9 mouse cellular contexts compared by ENCODE assay signal in the genomic region with DNA sequence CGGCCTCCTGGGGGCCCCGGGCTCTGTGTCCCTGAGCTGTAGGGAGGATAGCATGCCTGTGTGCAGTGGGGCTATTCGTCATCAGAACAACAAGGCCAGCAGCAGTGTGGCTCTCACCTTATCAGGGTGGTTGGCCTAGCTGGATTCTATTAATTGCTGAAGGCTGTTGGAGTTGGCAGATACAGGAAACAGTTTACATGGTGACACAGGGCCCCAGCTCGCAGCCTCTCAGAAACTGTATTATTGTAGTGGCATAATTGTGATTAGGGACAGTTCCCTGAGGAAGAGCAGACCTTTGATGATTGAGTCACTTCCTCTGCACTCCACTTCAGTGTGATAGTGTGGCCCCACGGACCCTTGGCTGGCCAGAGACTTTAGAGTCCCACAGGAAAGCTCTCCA.
DNase-seq lines count a peak whose midpoint lies in the region; ATAC-seq and TF ChIP-seq lines count a peak whose summit lies in the region.
"Had no signal": no experiment of that assay in that cellular context is flagged by ENCODE, and none has a peak within 500 bp of the region (broad histone marks: within the 10 kb centered on the region; RNA-seq: fewer than 3 reads in every experiment).

No protein-coding gene starts in this region.

- no peak for TF ChIP-seq RAD21 in CH12.LX (IDR thresholded peaks at IDR 0.05; ENCODE audit: low read depth, low read length)

- H3K4me3 ChIP-seq in CH12.LX (replicated peaks in 1 of 3; ENCODE audit: low read depth in 2 of 3, low read length in 2 of 3, poor library complexity in 1 of 3) = no peak overlapping the region
- H3K4me3 ChIP-seq in liver, embryonic 13.5 days (replicated peaks) = peak overlapping the region; percentile 22; the same call in 1 of the 2 replicates

- H3K27me3 ChIP-seq in CH12.LX (replicated peaks) = no peaks in the 10 kb centered on the region
- no peaks in the 10 kb centered on the region for H3K27me3 ChIP-seq in liver, embryonic 13.5 days

- DNase-seq in CH12.LX (ENCODE audit: extremely low read depth) = peak; percentile 59
- peak; percentile 84 for DNase-seq in adrenal gland, adult 2 months
- DNase-seq in heart, adult 9 months (ENCODE audit: low spot score in 2 of 2) = peak; percentile 76 to 81
- peak; percentile 69 for DNase-seq in liver, embryonic 13.5 days
- DNase-seq in gastrocnemius, postnatal 25 days = no peak
- DNase-seq in thymus, adult 18-20 months = no peak
- no peak for DNase-seq in layer of hippocampus, adult 11-12 months (ENCODE audit: low spot score)
- DNase-seq in neural tube, embryonic 10.5 days (ENCODE audit: extremely low spot score, low spot score) = no peak
- DNase-seq: thymus, postnatal 4 days had no signal

- in situ Hi-C loops in CH12.LX (cut with MboI; ENCODE audit: low pct_ligation_motif_present, low pct_unique_long_range_greater_than_20kb, low sequenced_read_pairs) = loop anchor here (5.0 kb wide), 1 partner anchor 86 kb away; no protein-coding TSS in a partner anchor

- H3K9me3 ChIP-seq in CH12.LX (replicated peaks; ENCODE audit: low read length) = no peaks in the 10 kb centered on the region
- no peaks in the 10 kb centered on the region for H3K9me3 ChIP-seq in liver, embryonic 13.5 days (replicated peaks)

- TF ChIP-seq POLR2A in CH12.LX (IDR thresholded peaks at IDR 0.05; ENCODE audit: low read depth, low read length) = no peak

- H3K9ac ChIP-seq in CH12.LX (ENCODE audit: insufficient read depth, low read depth) = peak overlapping the region; percentile 8; the same call in 1 of the 2 replicates
- H3K9ac ChIP-seq in liver, embryonic 13.5 days = peak overlapping the region; percentile 83

- no peaks in the 10 kb centered on the region for H3K36me3 ChIP-seq in CH12.LX (replicated peaks in 1 of 2; ENCODE audit: control insufficient read depth in 1 of 2, insufficient read depth in 1 of 2, low read length in 1 of 2)
- H3K36me3 ChIP-seq in liver, embryonic 13.5 days = no peaks in the 10 kb centered on the region

- no peaks in the 10 kb centered on the region for H3K79me2 ChIP-seq in CH12.LX (replicated peaks; ENCODE audit: control insufficient read depth, extremely low read depth, insufficient read depth, poor library complexity, severe bottlenecking)

- dilution Hi-C loops in CH12.LX (cut with MboI; ENCODE audit: extremely low pct_ligation_motif_present, extremely low pct_unique_long_range_greater_than_20kb, low sequenced_read_pairs) = no loop called here

- H3K27ac ChIP-seq in CH12.LX (ENCODE audit: insufficient read depth, low read depth) = peak overlapping the region; percentile 95
- peak overlapping the region; percentile 100 for H3K27ac ChIP-seq in liver, embryonic 13.5 days

- H3K4me2 ChIP-seq in CH12.LX (ENCODE audit: insufficient read depth, low read depth, poor library complexity, severe bottlenecking) = no peak overlapping the region
- H3K4me2 ChIP-seq in liver, embryonic 13.5 days = peak overlapping the region; percentile 82

- TF ChIP-seq CTCF in CH12.LX (conservative IDR thresholded peaks at IDR 0.05 in 1 of 2, IDR thresholded peaks at IDR 0.05 in 1 of 2; ENCODE audit: low read depth in 2 of 2, low read length in 2 of 2) = no peak

- 0 out of 2 replicates have a peak, but pooled peaks have one; percentile 28 for TF ChIP-seq EP300 in CH12.LX (IDR thresholded peaks at IDR 0.05; ENCODE audit: low read length)

- peak; percentile 52 for ATAC-seq in liver, embryonic 13.5 days (ENCODE audit: low read depth)

- 9% methylated on average over 5 of the region's 5 CpGs for whole genome bisulfite sequencing in liver, embryonic 13.5 days (ENCODE audit: insufficient replicate concordance)

- peaks cover 41 to 76% of the 10 kb centered on the region in 2 experiments for H3K4me1 ChIP-seq in CH12.LX (ENCODE audit: control insufficient read depth in 1 of 2, insufficient read depth in 2 of 2)
- H3K4me1 ChIP-seq in liver, embryonic 13.5 days (replicated peaks) = peaks cover 96% of the 10 kb centered on the region

TF ChIP-seq in CH12.LX, 34 proteins besides CTCF, POLR2A, EP300 and RAD21:
- TF ChIP-seq ZNF384 (IDR thresholded peaks at IDR 0.05; ENCODE audit: low read depth, low read length) (no peak), TCF12 (IDR thresholded peaks at IDR 0.05; ENCODE audit: low read depth, low read length) (0 out of 2 replicates have a peak, but pooled peaks have one; percentile 31), RCOR1 (conservative IDR thresholded peaks at IDR 0.05; ENCODE audit: low read depth, low read length) (no peak), BHLHE40 (IDR thresholded peaks at IDR 0.05; ENCODE audit: low read depth, low read length) (0 out of 2 replicates have a peak, but pooled peaks have one; percentile 31), ZC3H11A (IDR thresholded peaks at IDR 0.05; ENCODE audit: low read depth, low read length) (no peak), NRF1 (IDR thresholded peaks at IDR 0.05; ENCODE audit: low read depth, low read length) (no peak), MYC (IDR thresholded peaks at IDR 0.05; ENCODE audit: low read depth, low read length) (no peak), CHD1 (IDR thresholded peaks at IDR 0.05; ENCODE audit: low read depth, low read length) (no peak), ETS1 (conservative IDR thresholded peaks at IDR 0.05; ENCODE audit: low read depth, low read length) (0 out of 2 replicates have a peak, but pooled peaks have one; percentile 32), MXI1 (IDR thresholded peaks at IDR 0.05; ENCODE audit: low read depth, low read length) (no peak), IRF4 (IDR thresholded peaks at IDR 0.05; ENCODE audit: low read depth, low read length) (peak; percentile 21; the same call in 1 of the 2 replicates), E2F4 (IDR thresholded peaks at IDR 0.05; ENCODE audit: insufficient replicate concordance, low read depth, low read length) (no peak)

Comparison
In these comparisons a context has a peak if more than half of its experiments do, and no peak if none do; other contexts are left out.
1. DNase-seq: peak in CH12.LX (single experiment), adrenal gland, adult 2 months (single experiment), heart, adult 9 months (2 of 2) and liver, embryonic 13.5 days (single experiment); none in gastrocnemius, postnatal 25 days (single experiment), thymus, adult 18-20 months (0 of 2), layer of hippocampus, adult 11-12 months (single experiment) and neural tube, embryonic 10.5 days (single experiment).